Mouse (Mus musculus) liver, postnatal 0 days (tissue): ENCODE measurements around the gene Ercc8.

Experiments used
- CTCF ChIP-seq: sonication (generic); IDR thresholded peaks from 2 replicates; pipeline ENCODE4 v1.5.1; 2016; ENCODE audit warnings: antibody characterized with exemption, low read depth
- EP300 ChIP-seq: IDR thresholded peaks from 2 replicates; pipeline ENCODE4 v1.6.1; 2016; ENCODE audit warnings: antibody characterized with exemption, low read depth, mild to moderate bottlenecking

- no peak for TF ChIP-seq CTCF
- no peak for TF ChIP-seq EP300
These were observed 54.0 kb downstream of the Ercc8 start for GRCm38 (mm10) chr13:108212397-108213018.
